Mouse (Mus musculus) embryo, embryonic 11.5 days (tissue): Measurements from ENCODE around the gene Blvrb.
"Not testable (repeated sequence)": the region's sequence is repeated elsewhere in the genome, so short reads cannot be mapped to it uniquely, and the experiment has no call there.

Experiments used
- DNase-seq: peaks from one replicate; pipeline ENCODE4 v3.0.0-alpha.2; 2012; ENCODE audit warnings: low read depth, low spot score

The Blvrb gene

DNA sequence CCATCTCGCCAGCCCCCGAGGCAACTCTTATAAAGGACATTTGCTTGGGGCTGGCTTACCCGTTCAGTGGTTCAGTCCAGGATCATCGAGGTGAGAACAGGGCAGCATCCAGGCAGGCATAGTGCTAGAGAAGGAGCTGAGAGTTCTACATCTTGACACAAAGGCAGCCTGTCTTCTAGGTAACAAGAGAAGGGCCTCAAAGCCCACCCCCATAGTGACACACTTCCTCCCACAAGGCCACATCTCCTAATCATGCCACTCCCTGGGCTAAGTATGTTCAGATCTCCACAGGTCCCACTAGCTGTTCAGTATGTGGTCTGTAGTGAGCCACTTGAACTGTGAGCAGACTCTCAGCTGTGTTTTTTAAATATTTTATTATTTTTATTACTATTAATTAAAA lies 36.1 kb downstream of the Blvrb start:
- DNase-seq: no peak

DNA sequence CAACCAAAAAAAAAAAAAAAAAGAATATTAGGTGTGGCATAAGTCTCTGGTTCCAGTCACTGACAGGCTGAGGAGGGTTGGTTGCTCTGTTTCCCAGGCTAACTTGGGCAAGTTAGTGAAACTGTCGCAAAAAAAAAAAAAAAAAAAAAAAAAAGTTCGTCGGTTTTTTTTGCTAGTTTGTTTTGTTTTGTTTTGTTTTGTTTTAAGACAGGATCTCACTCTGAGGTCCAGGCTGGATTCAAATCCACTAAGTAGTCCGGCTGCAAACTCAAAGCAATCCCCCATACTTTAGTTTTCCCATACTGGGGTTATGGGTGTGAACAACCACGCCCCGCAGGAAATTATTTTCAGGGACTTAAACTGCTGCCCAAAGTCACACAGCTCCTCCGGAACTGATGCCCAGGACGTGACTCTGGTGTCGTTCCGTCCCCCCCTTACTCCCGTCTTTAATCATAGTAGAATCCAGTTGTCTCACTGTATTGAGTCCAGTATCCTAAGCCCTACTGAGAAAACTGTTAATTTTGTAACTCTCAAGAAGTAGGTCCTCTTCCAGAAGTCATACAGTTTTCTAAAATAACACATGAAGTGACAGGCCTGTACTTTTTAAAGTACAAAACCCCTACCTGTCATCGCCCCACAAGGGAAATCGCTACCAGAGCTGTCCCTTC lies 38.5 kb downstream of the Blvrb start:
- no peak for DNase-seq

DNA sequence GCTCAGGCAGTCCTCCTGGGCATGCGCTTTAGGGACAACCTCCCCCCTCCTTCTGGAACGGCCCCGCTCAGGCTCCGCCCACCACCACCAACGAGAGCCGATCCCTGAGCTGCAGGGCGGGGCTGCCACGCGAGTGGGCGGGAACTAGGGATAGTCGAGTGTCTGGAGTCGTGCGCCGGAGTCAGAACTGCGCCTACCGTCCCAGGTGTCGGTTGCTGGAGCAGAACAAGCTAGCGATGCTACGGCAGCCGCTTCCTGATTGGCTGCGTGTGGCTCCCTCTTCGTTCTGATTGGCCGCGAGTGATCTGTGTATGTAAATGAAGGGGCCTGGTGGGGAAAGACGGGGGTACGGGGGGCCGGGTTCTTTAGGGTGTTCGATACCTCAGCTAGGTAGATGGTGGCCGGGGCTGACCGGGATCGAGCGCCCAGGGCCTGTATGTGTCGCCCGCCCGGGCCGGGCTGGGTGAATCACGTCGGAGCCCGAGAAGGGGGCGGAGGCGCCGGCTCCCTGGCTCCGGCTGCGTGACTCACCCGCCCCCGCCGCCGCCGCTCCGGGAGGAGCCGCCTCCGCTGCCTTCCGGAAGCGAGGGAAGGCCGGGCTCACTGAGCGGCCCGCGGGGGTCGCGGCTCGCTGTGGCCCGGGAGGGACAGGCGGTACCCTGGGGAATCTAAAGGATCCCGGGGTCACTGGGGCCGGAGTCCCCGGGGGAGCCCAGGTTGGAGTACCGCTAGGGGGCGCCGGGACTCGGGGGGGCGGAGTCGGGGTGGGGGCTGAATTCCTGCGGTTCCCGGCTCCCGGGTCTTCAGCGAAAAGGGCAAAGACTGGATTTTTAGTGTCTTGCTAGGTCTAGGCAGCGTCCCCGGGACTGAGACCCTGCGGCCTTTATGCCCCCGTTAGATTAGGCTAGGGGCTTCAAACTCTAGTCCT lies 39.3 kb downstream of the Blvrb start, which contains the start of gene Sertad1:
TSS of gene Sertad1 (plus strand) at position 141 of the 928 bp plus-strand sequence.
- peak; percentile 99 for DNase-seq

DNA sequence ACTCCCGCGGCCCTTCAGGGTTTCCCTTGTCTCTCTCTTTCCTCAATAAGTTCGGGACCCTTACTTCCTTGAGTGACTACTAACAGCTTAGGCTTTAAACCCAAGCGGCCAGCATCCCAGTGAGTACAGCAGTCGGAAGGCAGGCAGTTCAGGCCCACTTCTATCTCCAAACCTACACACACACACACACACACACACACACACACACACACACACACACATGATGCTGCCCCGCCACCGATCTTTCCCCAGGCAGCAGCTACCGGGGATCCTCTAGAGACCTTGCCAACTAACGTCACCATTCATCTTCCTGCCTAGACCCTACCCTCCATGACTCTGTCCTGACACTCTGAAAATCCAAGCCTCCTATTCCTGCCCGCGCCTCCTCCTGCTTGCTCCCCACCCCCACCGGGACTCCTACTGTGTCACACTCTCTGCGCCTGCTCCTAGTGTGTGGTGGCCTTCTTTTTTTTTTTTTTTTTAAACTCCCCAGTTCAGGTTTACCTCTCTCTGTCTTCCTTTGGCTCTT lies 40.0 kb downstream of the Blvrb start:
- DNase-seq: no peak

DNA sequence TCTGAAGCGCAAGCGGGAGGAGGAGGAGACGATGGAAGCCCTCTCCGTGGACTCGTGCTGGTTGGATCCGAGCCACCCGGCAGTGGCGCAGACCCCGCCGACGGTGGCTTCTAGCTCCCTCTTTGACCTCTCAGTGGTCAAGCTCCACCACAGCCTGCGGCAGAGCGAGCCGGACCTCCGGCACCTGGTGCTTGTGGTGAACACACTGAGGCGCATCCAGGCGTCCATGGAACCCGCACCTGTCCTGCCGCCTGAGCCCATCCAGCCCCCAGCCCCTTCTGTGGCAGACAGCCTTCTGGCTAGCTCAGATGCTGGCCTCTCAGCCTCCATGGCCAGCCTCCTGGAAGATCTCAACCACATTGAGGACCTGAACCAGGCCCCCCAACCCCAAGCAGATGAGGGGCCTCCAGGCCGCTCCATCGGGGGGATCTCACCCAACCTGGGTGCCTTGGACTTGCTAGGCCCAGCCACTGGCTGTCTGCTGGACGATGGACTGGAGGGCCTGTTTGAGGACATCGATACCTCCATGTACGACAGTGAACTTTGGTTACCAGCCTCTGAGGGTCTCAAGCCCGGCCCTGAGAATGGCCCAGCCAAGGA lies 41.6 kb downstream of the Blvrb start:
- no peak for DNase-seq

DNA sequence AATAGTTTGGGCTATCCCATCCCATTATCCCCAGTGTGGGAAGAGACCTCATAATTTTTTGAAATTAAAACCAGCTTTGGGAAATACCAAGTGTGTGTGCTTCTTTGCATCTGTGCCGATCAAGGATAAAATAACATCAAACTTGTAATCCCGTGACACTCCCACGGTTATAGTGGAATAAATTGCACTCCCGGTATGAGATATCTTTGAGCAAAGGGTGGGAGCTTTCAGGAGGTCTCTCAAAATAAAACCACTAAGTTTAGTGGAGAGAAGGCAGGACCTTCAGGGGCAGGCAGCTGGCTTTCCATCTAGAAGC lies 42.4 kb downstream of the Blvrb start:
- DNase-seq: no peak

DNA sequence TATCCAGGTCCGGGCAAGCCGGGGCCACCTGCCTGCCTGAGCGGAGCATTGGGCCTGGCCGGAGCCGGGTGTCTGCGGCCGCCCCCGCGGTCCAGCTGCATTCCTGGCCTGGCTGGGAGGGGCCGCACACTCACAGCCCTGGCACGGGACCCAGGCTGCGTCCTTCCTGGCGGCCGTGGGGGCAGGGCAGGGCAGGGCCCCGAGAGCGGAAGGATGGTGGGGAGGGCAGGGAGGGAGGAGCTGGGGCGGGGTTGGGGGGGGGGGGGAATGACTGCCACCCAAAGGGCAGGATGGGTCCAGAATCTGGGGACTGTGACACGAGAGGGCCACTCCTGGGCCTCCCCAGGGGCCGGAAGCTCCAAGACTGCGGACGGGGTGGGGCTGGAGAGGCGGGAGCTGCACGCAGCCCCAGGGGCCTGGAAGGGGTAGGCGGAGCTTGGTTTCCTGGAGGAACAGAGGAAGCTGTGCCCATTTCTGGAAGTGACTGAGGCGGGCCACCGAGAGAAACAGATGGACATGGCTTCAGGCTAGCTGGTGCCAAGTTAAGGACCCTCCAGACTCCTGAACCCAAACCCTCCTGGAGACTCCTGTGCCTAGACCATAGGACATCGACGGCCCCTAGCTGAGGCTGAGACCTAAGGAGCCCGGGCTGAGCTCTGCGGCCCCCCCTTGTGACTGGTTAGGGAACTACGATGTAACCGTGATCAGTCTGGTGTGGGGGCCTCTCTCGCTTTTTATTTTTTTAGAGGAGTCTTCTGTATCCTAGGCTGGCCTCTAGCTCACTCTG lies 43.0 kb downstream of the Blvrb start:
- DNase-seq: peak; percentile 73

DNA sequence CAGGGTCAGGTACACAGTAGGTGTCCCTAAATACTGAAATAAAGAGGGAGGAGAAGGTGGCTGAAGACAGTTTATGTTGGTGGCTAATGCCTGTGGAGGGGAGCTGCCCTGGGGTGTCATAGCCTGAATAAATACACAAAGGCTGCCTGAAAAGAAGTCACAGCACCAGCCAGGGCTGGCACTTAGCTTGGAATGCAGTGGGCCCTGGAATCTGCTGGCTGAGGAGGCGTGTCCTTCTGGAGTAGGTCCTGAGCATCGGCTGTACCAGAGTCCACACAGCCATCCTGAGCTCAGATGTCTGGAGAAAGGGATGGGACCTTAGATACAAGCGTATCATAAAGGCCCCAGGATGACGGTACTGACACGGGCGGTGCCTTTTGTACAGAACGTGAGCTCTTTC lies 44.1 kb downstream of the Blvrb start:
- DNase-seq: no peak

DNA sequence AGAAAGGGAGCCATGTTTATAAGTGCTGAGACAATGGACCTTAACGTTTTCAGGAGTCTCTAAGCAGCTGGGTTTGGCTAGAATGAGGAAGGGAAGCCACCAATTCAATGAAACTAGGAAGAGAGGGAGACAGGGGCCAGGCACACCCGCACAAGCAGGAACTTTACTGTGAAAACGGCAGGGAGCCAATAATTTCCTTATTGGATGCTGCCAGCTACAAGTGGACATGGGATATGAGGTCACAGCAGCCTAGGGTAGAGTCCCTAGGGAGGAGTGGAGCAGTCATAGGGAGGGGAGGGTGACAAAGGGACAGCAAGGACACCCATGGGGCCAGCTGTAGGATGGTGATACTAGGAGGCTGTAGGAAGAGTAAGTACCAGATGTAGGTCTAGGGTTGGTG lies 45.2 kb downstream of the Blvrb start:
- no peak for DNase-seq

DNA sequence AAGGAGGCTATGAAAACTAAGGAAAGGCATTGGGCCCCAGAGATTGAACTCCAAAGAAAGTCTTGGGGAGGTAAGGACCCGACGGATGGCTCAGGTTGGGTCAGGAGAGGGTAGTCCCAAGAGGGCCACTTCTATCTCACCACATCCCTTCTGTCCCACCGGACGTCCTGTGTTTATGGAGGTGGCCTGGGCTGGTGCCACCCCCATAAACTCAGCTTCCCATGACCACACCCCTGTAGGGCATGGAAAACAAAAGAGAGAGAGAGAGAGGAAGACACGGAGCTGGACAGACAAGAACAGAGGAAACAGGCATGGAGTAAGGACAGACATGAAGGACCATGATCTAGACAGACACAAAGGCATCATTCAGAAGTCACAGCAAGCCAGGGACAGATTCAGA lies 45.7 kb downstream of the Blvrb start:
- DNase-seq: no peak

DNA sequence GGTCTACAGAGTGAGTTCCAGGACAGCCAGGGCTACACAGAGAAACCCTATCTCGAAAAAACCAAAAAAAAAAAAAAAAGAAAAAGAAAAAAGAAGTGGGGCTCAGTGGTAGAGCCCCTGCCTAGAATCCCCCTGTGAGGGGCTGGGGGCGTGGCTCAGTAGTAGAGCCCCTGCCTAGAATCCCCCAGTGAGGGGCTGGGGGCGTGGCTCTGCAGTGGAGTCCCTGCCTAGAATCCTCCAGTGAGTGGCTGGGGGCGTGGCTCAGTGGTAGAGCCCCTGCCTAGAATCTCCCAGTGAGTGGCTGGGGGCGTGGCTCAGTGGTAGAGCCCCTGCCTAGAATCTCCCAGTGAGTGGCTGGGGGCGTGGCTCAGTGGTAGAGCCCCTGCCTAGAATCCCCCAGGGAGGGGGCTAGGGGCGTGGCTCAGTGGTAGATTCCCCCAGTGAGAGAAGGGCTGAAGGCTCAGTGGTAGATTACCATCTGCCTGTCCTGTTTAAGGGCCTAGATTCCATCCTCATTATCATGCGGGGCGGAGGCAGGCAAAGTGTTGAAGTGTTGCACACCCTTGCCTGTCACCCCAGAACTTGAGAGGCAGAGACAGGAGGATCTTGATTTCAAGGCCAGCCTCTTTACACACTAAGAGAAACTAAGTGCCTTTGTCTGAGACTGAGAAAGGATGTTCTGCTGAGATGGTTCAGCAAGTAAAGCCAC lies 47.0 kb downstream of the Blvrb start:
- DNase-seq: not testable (repeated sequence)

DNA sequence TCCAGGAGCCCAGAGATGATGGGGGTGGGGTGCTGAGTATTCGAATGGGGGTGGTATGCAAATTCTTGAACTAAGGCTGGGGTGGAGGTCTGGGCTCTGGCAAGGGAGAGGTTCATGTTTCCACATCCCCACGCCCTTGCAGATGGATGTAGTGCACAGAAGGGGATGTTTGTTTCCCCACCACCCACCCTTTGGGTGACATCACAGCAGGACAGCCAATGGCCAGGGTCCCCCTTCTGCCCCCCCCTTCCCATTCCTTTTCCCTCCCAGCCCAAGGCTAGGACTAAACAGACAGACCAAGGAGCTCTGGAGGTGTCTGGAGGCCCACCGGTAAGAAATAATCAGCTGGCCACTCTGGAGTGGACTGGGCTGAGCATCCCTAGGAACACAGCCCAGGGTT lies 51.3 kb downstream of the Blvrb start, which contains the start of gene Prx:
TSS of gene Prx (plus strand) at position 289 of the 400 bp plus-strand sequence.
- DNase-seq: no peak

DNA sequence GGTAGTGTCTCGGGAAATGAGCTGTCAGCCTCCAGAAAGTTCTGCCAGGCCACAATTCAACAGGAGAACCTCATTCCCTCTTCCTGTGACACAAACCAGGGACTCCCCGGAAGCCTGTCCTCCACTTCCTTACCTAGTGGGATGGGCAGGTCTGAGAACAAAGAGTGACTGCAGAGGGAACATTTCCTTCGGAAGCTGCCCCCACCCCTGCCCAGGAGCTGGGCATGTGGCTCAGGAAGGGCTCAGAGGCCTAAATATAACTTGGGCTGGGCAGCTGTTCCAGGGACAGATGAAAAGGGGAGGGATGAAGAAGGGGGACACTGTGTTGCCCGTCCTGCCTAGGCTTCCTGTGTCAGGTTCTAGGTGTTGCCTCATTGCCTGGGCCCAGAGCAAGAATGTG lies 53.8 kb downstream of the Blvrb start:
- no peak for DNase-seq

DNA sequence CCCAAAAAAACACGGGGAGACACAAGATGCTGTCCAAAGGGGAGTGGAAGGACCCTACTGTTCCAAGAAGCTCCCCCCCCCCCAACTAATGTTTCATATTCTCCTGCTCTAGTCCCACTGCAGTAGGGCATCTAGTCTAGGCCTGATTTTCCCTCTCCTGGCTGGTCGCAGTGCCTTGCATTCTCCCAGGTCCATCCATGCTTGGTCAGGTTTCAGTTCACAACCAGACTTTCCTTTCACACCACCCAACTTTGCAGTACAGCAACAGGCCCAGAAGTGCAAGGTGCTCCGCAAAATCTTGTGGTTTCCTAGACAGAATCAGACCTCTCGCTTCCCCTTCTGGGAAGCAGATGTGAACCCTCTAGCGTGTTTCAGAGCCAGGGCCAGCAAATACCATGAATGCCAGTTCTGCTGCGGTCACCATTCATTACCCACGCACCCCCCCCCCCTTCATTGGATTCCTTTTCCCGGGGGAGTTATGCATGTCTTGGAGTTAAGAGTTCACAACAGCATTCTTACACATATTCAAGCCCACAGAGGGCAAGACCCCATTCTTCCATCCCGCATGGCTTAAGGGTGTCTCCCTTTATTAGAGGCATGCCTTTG lies 59.1 kb downstream of the Blvrb start:
- DNase-seq: no peak

DNA sequence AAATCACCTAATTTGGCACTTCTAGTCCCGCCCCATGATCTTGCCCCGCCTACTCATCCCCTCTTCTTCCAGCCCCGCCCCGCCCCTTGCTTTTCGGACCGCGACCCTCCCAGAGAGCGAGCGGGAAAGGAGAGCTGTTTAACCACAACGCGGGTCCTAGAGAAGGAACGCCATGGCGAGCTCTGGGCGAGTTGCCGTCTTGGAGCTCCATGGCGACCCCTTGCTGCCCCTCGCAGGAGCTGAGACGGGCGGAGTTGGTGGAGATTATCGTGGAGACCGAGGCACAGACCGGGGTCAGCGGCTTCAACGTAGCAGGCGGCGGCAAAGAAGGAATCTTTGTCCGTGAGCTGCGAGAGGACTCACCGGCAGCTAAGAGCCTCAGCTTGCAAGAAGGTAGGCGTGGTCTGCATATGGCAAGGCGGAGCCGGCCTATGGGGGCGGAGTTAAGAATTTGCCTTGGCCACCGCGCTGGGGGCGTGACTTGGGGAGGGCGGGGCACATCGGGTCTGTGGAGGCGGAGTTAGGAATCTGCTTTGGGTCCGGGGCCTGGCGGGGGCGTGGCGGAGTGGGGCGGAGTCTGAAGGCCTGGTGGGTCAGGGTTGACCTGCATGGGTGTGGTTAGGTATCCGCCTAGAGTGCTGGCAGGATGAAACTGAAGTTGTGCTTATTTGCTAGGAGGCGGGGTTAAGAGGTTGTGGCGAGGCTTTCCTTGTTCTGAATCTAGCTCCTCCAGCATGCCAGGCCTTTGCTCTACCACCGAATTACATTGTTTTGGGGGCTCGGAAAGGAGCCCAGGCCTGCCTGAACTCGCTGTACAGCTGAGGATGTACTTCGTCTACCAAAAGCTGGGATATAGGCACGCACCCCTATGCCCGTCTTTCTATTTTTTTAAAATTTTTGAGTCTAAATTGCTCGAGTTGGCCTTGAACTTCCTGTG lies 60.2 kb downstream of the Blvrb start:
- peak; percentile 97 for DNase-seq

DNA sequence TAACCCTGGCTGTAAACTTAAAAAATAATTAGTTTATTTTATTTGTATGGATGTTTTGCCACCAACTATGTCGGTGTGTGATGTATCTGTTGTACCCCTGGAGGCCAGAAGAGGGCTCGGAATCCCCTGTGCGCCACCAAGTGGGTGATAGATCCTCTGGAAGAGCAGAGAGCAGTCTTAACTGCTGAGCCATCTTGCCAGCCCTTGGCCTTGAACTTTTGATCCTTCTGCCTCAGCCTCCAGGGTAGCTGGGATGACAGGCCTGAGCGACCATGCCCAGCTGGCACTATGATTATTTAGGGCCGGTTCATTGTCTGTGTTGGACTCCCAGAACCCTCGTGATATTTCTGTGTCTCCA lies 60.8 kb downstream of the Blvrb start:
- peak; percentile 40 for DNase-seq

DNA sequence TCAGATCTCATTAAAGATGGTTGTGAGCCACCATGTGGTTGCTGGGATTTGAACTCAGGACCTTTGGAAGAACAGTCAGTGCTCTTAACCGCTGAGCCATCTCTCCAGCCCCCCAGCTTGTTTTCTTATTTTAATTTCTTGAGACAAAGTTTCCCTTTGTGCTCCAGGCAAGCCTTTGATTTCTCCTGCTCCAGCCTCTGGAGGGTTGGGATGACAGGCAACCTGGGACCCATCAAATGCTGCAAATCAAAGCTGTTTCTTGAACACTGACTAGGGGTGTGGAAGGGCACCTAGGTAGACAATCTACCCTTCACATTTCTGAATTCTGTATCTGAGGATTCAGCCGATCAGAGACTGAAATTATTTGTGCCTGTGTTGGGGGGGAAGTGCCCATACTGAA lies 63.0 kb downstream of the Blvrb start:
- no peak for DNase-seq

DNA sequence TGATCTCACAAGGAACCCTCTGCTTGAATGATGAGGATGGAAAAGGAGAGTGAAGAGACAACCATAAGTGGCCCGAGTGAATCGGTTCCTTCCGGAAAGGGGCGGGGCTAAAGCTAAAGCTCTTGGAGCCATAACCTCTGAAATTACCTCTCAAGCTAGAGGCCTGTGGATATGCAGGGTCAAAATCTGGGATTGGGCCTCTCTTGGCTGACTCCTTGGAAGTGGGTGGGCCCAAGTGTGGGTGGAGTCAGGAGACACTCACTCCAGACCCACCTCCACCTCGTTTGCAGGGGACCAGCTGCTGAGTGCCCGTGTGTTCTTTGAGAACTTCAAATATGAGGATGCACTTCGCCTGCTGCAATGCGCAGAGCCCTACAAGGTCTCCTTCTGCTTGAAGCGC lies 67.2 kb downstream of the Blvrb start:
- no peak for DNase-seq
